Comparison of ENCODE assay signal across 19 mouse cellular contexts in the genomic region with DNA sequence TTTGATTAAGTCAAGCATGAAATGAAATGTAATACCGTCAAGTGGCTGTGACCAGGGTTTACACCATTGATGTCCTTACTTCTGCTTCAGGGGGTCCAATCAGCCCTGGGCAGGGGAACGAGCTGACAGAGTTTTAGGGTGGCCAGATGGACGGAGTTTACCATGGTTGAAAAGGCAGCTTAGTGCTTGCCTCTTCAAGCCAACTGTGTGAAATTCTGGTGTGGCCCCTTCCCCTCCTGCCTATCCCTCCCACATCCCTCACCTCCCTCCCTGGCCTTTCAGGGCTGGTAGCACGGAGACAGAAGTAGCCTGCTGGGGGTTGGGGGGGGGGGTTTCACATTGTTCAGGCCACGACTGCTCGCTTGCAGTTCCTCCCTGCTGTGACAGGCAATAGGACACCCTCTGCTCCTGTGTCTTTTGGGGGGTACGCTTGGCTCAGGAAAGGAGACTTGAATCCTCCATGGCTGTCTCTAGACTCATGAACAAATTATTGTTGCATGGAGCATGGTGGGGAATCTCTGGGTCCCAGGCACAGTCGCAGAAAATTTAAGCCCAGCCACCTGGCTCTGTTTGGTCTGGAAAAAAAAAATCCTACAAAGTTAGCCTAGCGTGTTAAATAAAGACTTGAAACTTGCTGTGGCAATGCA.
A peak's percentile ranks its signal among the peaks of the same experiment; 100 is the strongest.
DNase-seq lines count a peak whose midpoint lies in the region; ATAC-seq and TF ChIP-seq lines count a peak whose summit lies in the region.
"Had no signal": no experiment of that assay in that cellular context is flagged by ENCODE, and none has a peak within 500 bp of the region (broad histone marks: within the 10 kb centered on the region; RNA-seq: fewer than 3 reads in every experiment).

No protein-coding gene starts in this region.

- no peak overlapping the region for H3K4me3 ChIP-seq in forebrain, embryonic 12.5 days (replicated peaks)
- no peak overlapping the region for H3K4me3 ChIP-seq in forebrain, embryonic 15.5 days
- H3K4me3 ChIP-seq in embryonic facial prominence, embryonic 12.5 days = no peak overlapping the region
- H3K4me3 ChIP-seq: embryonic facial prominence, embryonic 15.5 days; lung, embryonic 15.5 days; stomach, embryonic 15.5 days had no signal

- peak; percentile 79 for DNase-seq in brain, embryonic 14.5 days (ENCODE audit: low read depth)
- peak; percentile 54 for DNase-seq in mesoderm, embryonic 11.5 days (ENCODE audit: low read depth, low spot score)
- no peak for DNase-seq in gastrocnemius, postnatal 10 days
- no peak for DNase-seq in left cerebral cortex, adult 8-10 months (ENCODE audit: low spot score in 2 of 2)
- no peak for DNase-seq in thymus, postnatal 25 days
- DNase-seq: adrenal gland, postnatal 36 days; cerebellum, adult 11-12 months; heart, adult 18-20 months; heart, postnatal 10 days; kidney, adult 18-20 months; layer of hippocampus, adult 9-11 months; thymus, postnatal 14 days had no signal

- no peak overlapping the region for H3K27ac ChIP-seq in forebrain, embryonic 12.5 days
- no peak overlapping the region for H3K27ac ChIP-seq in forebrain, embryonic 15.5 days (replicated peaks)
- H3K27ac ChIP-seq in embryonic facial prominence, embryonic 12.5 days = no peak overlapping the region
- H3K27ac ChIP-seq: embryonic facial prominence, embryonic 15.5 days; stomach, embryonic 15.5 days had no signal

- H3K9ac ChIP-seq in forebrain, embryonic 12.5 days = no peak overlapping the region
- H3K9ac ChIP-seq in forebrain, embryonic 15.5 days (replicated peaks) = no peak overlapping the region
- no peak overlapping the region for H3K9ac ChIP-seq in embryonic facial prominence, embryonic 12.5 days
- H3K9ac ChIP-seq: embryonic facial prominence, embryonic 15.5 days; lung, embryonic 15.5 days; stomach, embryonic 15.5 days had no signal

- no peak overlapping the region for H3K4me2 ChIP-seq in forebrain, embryonic 12.5 days
- no peak overlapping the region for H3K4me2 ChIP-seq in forebrain, embryonic 15.5 days (replicated peaks)
- no peak overlapping the region for H3K4me2 ChIP-seq in embryonic facial prominence, embryonic 12.5 days (replicated peaks)
- H3K4me2 ChIP-seq: embryonic facial prominence, embryonic 15.5 days; lung, embryonic 15.5 days; stomach, embryonic 15.5 days had no signal

- H3K36me3 ChIP-seq in forebrain, embryonic 12.5 days (replicated peaks) = no peaks in the 10 kb centered on the region
- H3K36me3 ChIP-seq in forebrain, embryonic 15.5 days = no peaks in the 10 kb centered on the region
- no peaks in the 10 kb centered on the region for H3K36me3 ChIP-seq in embryonic facial prominence, embryonic 12.5 days
- H3K36me3 ChIP-seq: embryonic facial prominence, embryonic 15.5 days; G1E; lung, embryonic 15.5 days; stomach, embryonic 15.5 days had no signal

- H3K4me1 ChIP-seq in forebrain, embryonic 12.5 days = peaks cover 30% of the 10 kb centered on the region
- no peaks in the 10 kb centered on the region for H3K4me1 ChIP-seq in forebrain, embryonic 15.5 days
- peaks cover 25% of the 10 kb centered on the region; the same call in 1 of the 2 replicates for H3K4me1 ChIP-seq in embryonic facial prominence, embryonic 12.5 days

- TF ChIP-seq POLR2A in brain, embryonic 14.5 days (IDR thresholded peaks at IDR 0.05; ENCODE audit: borderline replicate concordance, extremely low read depth, insufficient read depth, insufficient read length, poor library complexity, severe bottlenecking) = no peak

- peaks cover 99% of the 10 kb centered on the region for H3K27me3 ChIP-seq in forebrain, embryonic 12.5 days
- peaks cover 89% of the 10 kb centered on the region for H3K27me3 ChIP-seq in forebrain, embryonic 15.5 days
- H3K27me3 ChIP-seq in embryonic facial prominence, embryonic 12.5 days = peaks cover 9% of the 10 kb centered on the region
- H3K27me3 ChIP-seq: lung, embryonic 15.5 days had no signal

- 2% methylated on average over 9 of the region's 9 CpGs for WGBS in forebrain, embryonic 12.5 days
- 4% methylated on average over 9 of the region's 9 CpGs for WGBS in forebrain, embryonic 15.5 days
- 7% methylated on average over 9 of the region's 9 CpGs for WGBS in embryonic facial prominence, embryonic 12.5 days

- no peak for TF ChIP-seq CTCF in brain, embryonic 14.5 days (IDR thresholded peaks at IDR 0.05; ENCODE audit: borderline replicate concordance, extremely low read depth, insufficient read depth, insufficient read length)

- 0 out of 2 replicates have a peak, but pooled peaks have one; percentile 53 for ATAC-seq in forebrain, embryonic 12.5 days (ENCODE audit: low FRiP score)
- ATAC-seq in forebrain, embryonic 15.5 days (replicated peaks) = no peak
- ATAC-seq in embryonic facial prominence, embryonic 12.5 days (ENCODE audit: insufficient number of reproducible peaks, insufficient read depth, low FRiP score, low TSS enrichment) = peak; percentile 56; the same call in 1 of the 2 replicates

- H3K9me3 ChIP-seq in forebrain, embryonic 12.5 days = no peaks in the 10 kb centered on the region
- no peaks in the 10 kb centered on the region for H3K9me3 ChIP-seq in forebrain, embryonic 15.5 days
- no peaks in the 10 kb centered on the region for H3K9me3 ChIP-seq in embryonic facial prominence, embryonic 12.5 days
- H3K9me3 ChIP-seq: embryonic facial prominence, embryonic 15.5 days; lung, embryonic 15.5 days; stomach, embryonic 15.5 days had no signal

Comparison
In these comparisons a context has a peak if more than half of its experiments do, and no peak if none do; other contexts are left out.
1. DNase-seq: peak in brain, embryonic 14.5 days (single experiment) and mesoderm, embryonic 11.5 days (single experiment); none in gastrocnemius, postnatal 10 days (single experiment), left cerebral cortex, adult 8-10 months (0 of 2) and thymus, postnatal 25 days (single experiment).